Mouse (Mus musculus): ENCODE data around the gene Nhlrc3. TPM values are rescaled to one million over a fixed set of nuclear protein-coding genes. Genes with fewer than 3 reads are reported as not detected.

Gene Nhlrc3
- polyA plus RNA-seq, 2 experiments: 11.0 to 11.7 TPM

GRCm38 (mm10) chr3:53454561-53454960 is 8.6 kb downstream of the Nhlrc3 start:
- Histone ChIP-seq H3K36me3 (ENCODE audit: control insufficient read depth, insufficient read depth, low read length) (peaks cover 87% of the 10 kb centered on the region), H3K27ac (replicated peaks; ENCODE audit: low read depth, low read length) (no peak overlapping the region), H3K4me3 (replicated peaks; ENCODE audit: low read length) (no peak overlapping the region), H3K27me3 (ENCODE audit: control insufficient read depth, insufficient read depth, low read length) (no peaks in the 10 kb centered on the region), H3K4me1 (ENCODE audit: control insufficient read depth, insufficient read depth, low read length) (no peaks in the 10 kb centered on the region), H3K9ac (ENCODE audit: low read depth, low read length, severe bottlenecking) (no peak overlapping the region), H3K9me3 (ENCODE audit: control insufficient read depth, low read length) (no peaks in the 10 kb centered on the region), H3K4me2 (replicated peaks; ENCODE audit: low read depth, low read length, severe bottlenecking) (no peak overlapping the region)
- ATAC-seq (ENCODE audit: low FRiP score, low read depth) (no peak), DNase-seq (ENCODE audit: low spot score) (no peak)
- WGBS: 91% methylated on average over 6 of the region's 6 CpGs
- no peak for TF ChIP-seq POLR2A (IDR thresholded peaks at IDR 0.05; ENCODE audit: borderline replicate concordance, extremely low read depth, insufficient read depth, insufficient read length)

GRCm38 (mm10) chr3:53454005-53454404 is 9.1 kb downstream of the Nhlrc3 start:
- Histone ChIP-seq H3K36me3 (ENCODE audit: control insufficient read depth, insufficient read depth, low read length) (peaks cover 83% of the 10 kb centered on the region), H3K4me3 (replicated peaks; ENCODE audit: low read length) (no peak overlapping the region), H3K4me2 (replicated peaks; ENCODE audit: low read depth, low read length, severe bottlenecking) (no peak overlapping the region), H3K27me3 (ENCODE audit: control insufficient read depth, insufficient read depth, low read length) (no peaks in the 10 kb centered on the region), H3K4me1 (ENCODE audit: control insufficient read depth, insufficient read depth, low read length) (no peaks in the 10 kb centered on the region), H3K9me3 (ENCODE audit: control insufficient read depth, low read length) (no peaks in the 10 kb centered on the region), H3K27ac (replicated peaks; ENCODE audit: low read depth, low read length) (no peak overlapping the region), H3K9ac (ENCODE audit: low read depth, low read length, severe bottlenecking) (no peak overlapping the region)
- 92% methylated on average over 6 of the region's 6 CpGs for WGBS
- ATAC-seq (ENCODE audit: low FRiP score, low read depth): no peak
- no peak for TF ChIP-seq POLR2A (IDR thresholded peaks at IDR 0.05; ENCODE audit: borderline replicate concordance, extremely low read depth, insufficient read depth, insufficient read length)
- DNase-seq (ENCODE audit: low spot score): no peak

GRCm38 (mm10) chr3:53453346-53453745 is 9.8 kb downstream of the Nhlrc3 start:
- H3K36me3 ChIP-seq (ENCODE audit: control insufficient read depth, insufficient read depth, low read length): peaks cover 77% of the 10 kb centered on the region
- TF ChIP-seq POLR2A (IDR thresholded peaks at IDR 0.05; ENCODE audit: borderline replicate concordance, extremely low read depth, insufficient read depth, insufficient read length): no peak
- H3K4me3 ChIP-seq (replicated peaks; ENCODE audit: low read length): no peak overlapping the region
- no peaks in the 10 kb centered on the region for H3K4me1 ChIP-seq (ENCODE audit: control insufficient read depth, insufficient read depth, low read length)
- no peak for ATAC-seq (ENCODE audit: low FRiP score, low read depth)
- H3K9me3 ChIP-seq (ENCODE audit: control insufficient read depth, low read length): no peaks in the 10 kb centered on the region
- no peak for DNase-seq (ENCODE audit: low spot score)
- H3K4me2 ChIP-seq (replicated peaks; ENCODE audit: low read depth, low read length, severe bottlenecking): no peak overlapping the region
- WGBS: 96% methylated on average over 7 of the region's 7 CpGs
- no peak overlapping the region for H3K27ac ChIP-seq (replicated peaks; ENCODE audit: low read depth, low read length)
- no peaks in the 10 kb centered on the region for H3K27me3 ChIP-seq (ENCODE audit: control insufficient read depth, insufficient read depth, low read length)
- no peak overlapping the region for H3K9ac ChIP-seq (ENCODE audit: low read depth, low read length, severe bottlenecking)

- H3K9ac ChIP-seq (ENCODE audit: low read depth, low read length, severe bottlenecking): no peak overlapping the region
- no peaks in the 10 kb centered on the region for H3K9me3 ChIP-seq (ENCODE audit: control insufficient read depth, low read length)
- DNase-seq (ENCODE audit: low spot score) (no peak), ATAC-seq (ENCODE audit: low FRiP score, low read depth) (no peak)
- peaks cover 68% of the 10 kb centered on the region for H3K36me3 ChIP-seq (ENCODE audit: control insufficient read depth, insufficient read depth, low read length)
- no peak overlapping the region for H3K4me3 ChIP-seq (replicated peaks; ENCODE audit: low read length)
- TF ChIP-seq POLR2A (IDR thresholded peaks at IDR 0.05; ENCODE audit: borderline replicate concordance, extremely low read depth, insufficient read depth, insufficient read length): no peak
- no peaks in the 10 kb centered on the region for H3K4me1 ChIP-seq (ENCODE audit: control insufficient read depth, insufficient read depth, low read length)
- no peak overlapping the region for H3K4me2 ChIP-seq (replicated peaks; ENCODE audit: low read depth, low read length, severe bottlenecking)
- no peak overlapping the region for H3K27ac ChIP-seq (replicated peaks; ENCODE audit: low read depth, low read length)
- 93% methylated on average over 10 of the region's 10 CpGs for WGBS
- H3K27me3 ChIP-seq (ENCODE audit: control insufficient read depth, insufficient read depth, low read length): no peaks in the 10 kb centered on the region
These were observed 10.8 kb downstream of the Nhlrc3 start for GRCm38 (mm10) chr3:53452351-53452750.

- no peaks in the 10 kb centered on the region for H3K4me1 ChIP-seq (ENCODE audit: control insufficient read depth, insufficient read depth, low read length)
- H3K36me3 ChIP-seq (ENCODE audit: control insufficient read depth, insufficient read depth, low read length): peaks cover 53% of the 10 kb centered on the region
- no peak for TF ChIP-seq POLR2A (IDR thresholded peaks at IDR 0.05; ENCODE audit: borderline replicate concordance, extremely low read depth, insufficient read depth, insufficient read length)
- no peak overlapping the region for H3K9ac ChIP-seq (ENCODE audit: low read depth, low read length, severe bottlenecking)
- ATAC-seq (ENCODE audit: low FRiP score, low read depth): no peak
- H3K27ac ChIP-seq (replicated peaks; ENCODE audit: low read depth, low read length): no peak overlapping the region
- H3K4me3 ChIP-seq (replicated peaks; ENCODE audit: low read length): no peak overlapping the region
- no peaks in the 10 kb centered on the region for H3K9me3 ChIP-seq (ENCODE audit: control insufficient read depth, low read length)
- H3K27me3 ChIP-seq (ENCODE audit: control insufficient read depth, insufficient read depth, low read length): no peaks in the 10 kb centered on the region
- 92% methylated on average over 11 of the region's 11 CpGs for WGBS
- no peak for DNase-seq (ENCODE audit: low spot score)
- no peak overlapping the region for H3K4me2 ChIP-seq (replicated peaks; ENCODE audit: low read depth, low read length, severe bottlenecking)
These were observed 12.5 kb downstream of the Nhlrc3 start for GRCm38 (mm10) chr3:53450666-53451065.

GRCm38 (mm10) chr3:53448208-53448607 is 14.9 kb downstream of the Nhlrc3 start:
- no peak overlapping the region for H3K9ac ChIP-seq (ENCODE audit: low read depth, low read length, severe bottlenecking)
- ATAC-seq (ENCODE audit: low FRiP score, low read depth): peak; percentile 82
- peak; percentile 99 for DNase-seq (ENCODE audit: low spot score)
- no peaks in the 10 kb centered on the region for H3K27me3 ChIP-seq (ENCODE audit: control insufficient read depth, insufficient read depth, low read length)
- H3K4me2 ChIP-seq (replicated peaks; ENCODE audit: low read depth, low read length, severe bottlenecking): no peak overlapping the region
- H3K4me1 ChIP-seq (ENCODE audit: control insufficient read depth, insufficient read depth, low read length): no peaks in the 10 kb centered on the region
- no peaks in the 10 kb centered on the region for H3K9me3 ChIP-seq (ENCODE audit: control insufficient read depth, low read length)
- no peak for TF ChIP-seq POLR2A (IDR thresholded peaks at IDR 0.05; ENCODE audit: borderline replicate concordance, extremely low read depth, insufficient read depth, insufficient read length)
- peaks cover 30% of the 10 kb centered on the region for H3K36me3 ChIP-seq (ENCODE audit: control insufficient read depth, insufficient read depth, low read length)
- WGBS: 24% methylated on average over 2 of the region's 2 CpGs
- H3K27ac ChIP-seq (replicated peaks; ENCODE audit: low read depth, low read length): no peak overlapping the region
- H3K4me3 ChIP-seq (replicated peaks; ENCODE audit: low read length): no peak overlapping the region

Data from limb, embryonic 14.5 days (tissue).